Mouse (Mus musculus) monocyte, adult 5-6 weeks (primary cell): ENCODE measurements around the gene Kpna1. TPM values are rescaled to one million over a fixed set of nuclear protein-coding genes. Genes with fewer than 3 reads are reported as not detected.
"Not testable (repeated sequence)": the region's sequence is repeated elsewhere in the genome, so short reads cannot be mapped to it uniquely, and the experiment has no call there.

ENCODE experiments used
- ATAC-seq: fragments of 153-309, 156-312 bp; replicated peaks from 2 replicates; pipeline ENCODE4 v1.8.0; 2017; ENCODE audit warnings: mild to moderate bottlenecking; ENCODE audit not compliant: low TSS enrichment, insufficient number of reproducible peaks, severe bottlenecking, poor library complexity, low FRiP score
- total RNA-seq: library from RNA; stranded (forward); fragments of 200-1000, 200-491, 200-594 nt; gene quantifications from 3 replicates; pipeline ENCODE4 v1.2.3, GENCODE M21; 2017

Gene Kpna1
- total RNA-seq, 1 experiment from 2014 or later = 68.3 TPM

DNA sequence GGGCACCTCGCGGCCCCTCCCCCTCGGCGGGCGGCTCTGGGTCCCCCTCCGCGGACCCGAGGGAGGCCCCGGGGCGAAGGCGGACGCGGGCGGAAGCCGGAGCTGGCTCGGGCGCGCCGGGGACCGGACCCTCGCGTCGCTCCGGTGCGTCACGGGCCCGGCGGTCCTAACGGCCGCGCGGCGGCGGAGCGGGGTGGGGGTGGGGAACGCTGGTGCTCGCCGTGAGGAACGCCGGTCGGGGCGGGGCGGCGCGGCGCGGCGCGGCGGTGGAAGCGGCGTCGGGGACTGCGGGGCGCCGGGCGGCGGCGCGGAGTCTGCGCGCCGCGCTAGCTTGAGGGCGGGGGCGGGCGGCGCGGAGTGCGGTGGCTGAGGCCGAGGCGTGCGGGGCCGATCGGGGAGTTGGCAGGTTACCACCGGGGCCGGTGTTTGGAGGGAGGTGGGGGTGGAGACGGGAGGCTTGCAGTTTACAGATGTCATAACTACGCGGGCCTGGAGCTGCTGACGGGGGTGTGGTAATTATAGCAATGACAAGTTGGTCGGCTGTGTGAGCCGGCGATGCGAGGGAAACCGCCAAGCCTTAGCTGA is 5.1 kb downstream of the Kpna1 start:
- peak; percentile 67 for ATAC-seq

DNA sequence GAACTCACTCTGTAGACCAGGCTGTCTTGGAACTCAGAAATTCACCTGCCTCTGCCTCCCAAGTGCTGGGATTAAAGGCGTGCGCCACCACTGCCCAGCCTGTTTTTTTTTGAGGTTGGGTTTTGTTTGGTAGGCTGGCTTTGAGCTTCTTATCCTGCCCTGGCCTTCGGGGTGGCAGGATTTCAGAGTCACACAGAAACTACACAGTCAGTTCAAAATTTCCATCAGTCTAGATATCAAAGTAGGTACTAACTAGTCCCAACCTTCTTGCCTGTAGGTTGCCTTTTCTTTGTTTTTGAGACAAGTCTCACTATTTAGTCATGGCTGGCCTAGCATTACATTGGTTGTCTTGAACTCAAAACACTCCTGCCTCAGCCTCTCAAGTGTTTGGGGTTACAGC is 5.9 kb downstream of the Kpna1 start:
- no peak for ATAC-seq

DNA sequence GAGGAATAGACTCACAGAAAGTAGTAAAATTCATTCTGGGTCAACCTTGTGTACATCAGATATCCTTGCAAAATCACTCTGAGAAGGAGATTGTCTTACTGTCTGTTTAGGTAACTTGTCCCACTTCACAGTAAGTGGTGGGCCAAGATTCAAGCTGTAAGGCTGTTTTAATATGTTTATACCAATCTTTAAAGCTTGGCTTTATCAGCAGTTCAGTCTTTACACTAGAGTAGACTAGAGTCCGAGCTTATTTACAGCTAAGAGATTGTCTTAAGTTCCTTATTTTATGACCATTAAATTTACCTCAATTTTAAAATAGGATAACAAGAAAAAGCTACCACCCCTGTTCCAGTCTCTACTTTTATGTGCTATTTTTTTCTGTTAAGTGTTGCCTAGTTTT is 9.4 kb downstream of the Kpna1 start:
- no peak for ATAC-seq

DNA sequence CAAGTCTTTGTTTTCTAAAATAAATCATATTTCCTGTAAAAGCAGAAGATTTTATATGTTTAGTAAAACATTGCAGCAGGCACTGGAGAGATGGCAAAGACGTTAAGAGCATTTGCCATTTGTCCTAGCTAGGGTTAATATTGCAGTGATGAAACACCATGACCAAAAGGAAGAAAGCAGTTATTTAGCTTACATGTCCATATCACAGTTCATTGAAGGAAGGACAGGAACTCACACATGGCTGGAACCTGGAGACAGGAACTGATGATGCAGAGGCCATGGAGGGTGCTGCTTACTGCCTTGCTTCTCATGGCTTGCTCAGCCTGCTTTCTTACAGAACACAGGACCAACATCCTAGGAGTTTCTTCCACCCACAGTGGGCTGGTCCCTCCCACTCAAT is 13.8 kb downstream of the Kpna1 start:
- no peak for ATAC-seq

DNA sequence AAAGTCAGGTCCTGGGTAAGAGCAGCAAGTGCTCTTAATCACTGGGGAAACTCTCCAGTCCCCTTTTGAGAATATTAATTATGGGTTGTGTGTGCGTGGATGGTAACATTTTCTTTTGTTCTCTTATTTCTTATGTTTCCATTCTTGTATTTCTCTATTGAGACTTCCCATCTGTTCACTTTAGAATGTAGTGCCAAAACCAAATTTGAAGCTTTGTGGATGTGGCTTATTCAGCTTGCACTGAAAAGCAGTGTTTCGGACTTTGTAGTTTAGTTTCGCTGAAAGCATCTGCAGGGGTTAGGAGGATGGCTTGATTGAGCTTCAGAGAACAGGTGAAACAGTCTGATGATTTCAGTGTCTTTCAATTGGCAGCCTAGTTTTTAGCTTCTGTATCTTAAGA is 14.8 kb downstream of the Kpna1 start:
- no peak for ATAC-seq

DNA sequence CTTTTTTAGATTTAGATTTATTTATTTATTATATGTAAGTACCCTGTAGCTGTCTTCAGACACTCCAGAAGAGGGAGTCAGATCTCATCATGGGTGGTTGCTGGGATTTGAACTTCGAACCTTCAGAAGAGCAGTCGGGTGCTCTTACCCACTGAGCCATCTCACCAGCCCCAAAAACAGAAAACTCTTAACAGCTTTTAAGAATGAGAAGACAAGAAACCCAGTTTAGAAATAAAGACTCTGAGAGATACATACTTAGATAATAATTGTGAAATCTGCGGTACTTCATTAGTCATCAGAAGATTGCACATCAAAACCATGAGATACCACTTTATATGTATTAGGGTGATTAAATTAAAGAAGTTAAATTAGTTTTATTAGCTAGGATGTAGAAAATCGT is 20.3 kb downstream of the Kpna1 start:
- ATAC-seq = not testable (repeated sequence)

DNA sequence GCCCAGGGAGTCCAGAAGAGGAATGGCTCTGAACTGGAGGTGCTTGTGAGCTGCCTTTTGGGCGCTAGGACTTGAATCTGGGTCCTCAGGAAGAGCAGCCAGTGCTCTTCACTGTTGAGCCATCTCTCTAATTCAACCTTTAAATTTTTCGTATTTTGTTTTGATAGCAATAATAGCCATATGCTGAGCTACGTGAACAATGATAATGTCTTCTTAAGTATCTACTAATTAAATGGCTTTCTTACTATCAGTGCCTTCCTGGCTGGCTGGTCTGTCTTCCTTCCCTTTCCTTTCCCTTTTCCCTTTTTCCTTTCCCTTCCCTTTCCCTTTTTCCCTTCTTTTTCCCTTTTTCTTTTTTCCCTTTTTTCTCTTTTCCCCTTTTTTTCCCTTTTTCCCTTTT is 29.8 kb downstream of the Kpna1 start:
- ATAC-seq = no peak

DNA sequence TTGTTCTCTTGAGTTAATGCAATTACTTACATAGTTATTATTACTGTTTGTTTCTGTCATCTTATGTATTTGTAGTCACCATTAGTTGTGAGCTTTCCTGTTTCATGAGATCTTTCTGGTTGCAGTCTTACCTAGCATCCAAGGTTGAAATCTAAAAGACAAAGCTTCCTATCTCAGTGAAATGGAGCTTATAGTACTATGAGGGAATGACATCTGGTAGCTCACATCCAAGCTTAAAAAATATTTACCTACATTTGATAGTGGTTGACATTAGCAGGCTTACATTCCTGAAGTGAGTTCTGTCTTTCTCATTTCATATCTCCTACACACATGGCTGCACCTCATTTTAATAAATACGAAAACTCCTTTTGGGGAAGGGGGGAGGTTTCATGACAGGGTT is 37.8 kb downstream of the Kpna1 start:
- ATAC-seq = no peak

DNA sequence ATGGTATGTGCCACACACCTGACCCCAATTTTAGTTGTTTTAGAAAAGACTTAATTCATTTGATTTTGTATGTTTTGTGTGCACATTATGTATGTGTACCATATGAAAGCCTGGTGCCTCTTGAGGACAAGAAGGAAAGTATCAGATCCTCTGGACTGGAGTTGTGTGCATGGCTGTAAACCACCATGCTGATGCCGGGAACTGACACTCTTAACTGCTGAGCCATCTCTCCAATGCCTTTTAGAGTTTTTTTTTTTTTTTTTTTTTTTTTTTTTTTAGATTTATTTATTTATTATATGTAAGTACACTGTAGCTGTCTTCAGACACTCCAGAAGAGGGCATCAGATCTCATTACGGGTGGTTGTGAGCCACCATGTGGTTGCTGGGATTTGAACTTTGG is 49.6 kb downstream of the Kpna1 start:
- not testable (repeated sequence) for ATAC-seq

DNA sequence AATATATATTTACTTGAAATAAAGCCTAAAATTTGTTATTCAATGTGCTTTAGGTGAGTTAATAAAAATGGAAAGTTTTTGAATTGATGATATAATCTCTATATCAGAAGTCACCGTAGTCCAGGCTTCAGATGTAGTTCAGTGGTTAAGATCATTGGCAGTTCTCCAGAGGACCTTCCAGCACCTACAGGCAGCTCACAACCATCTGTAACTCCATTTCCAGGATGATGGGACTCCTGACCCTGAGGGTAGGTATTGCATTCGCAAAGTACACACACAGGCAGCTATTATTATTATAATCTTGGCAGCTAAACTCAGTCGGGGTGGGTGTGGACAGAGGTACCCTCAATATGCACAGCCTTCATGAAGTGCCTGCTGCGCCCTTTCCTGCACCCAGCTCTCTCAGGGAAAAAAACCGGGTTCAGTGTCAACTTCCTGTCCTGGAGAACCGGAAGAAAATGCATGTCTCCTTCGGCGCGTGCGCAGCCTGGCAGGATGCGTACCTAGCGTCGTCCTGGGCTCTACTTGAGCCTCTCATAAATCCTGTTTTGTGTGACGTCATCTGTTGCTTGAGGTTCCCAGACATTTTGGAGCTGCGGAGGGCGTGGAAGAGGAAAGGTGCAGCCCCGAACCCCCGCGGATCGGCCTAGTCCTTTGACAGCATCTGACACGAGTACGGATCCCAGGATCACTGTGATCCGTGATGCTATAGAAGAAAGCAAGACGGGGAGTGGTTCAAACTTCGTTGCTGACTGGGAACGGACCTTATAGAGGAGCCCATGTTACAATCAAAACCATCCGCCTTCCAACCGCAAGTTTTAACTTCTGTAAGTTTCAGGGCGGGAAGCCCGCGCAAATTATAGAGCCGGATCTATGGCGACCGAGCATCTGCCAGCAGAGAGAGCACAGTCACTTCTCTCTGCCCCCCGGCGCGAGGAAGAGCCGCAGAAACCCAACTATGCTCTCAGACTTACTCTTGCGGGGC is 62.4 kb downstream of the Kpna1 start, which contains the start of gene Wdr5b:
TSS of gene Wdr5b (plus strand) at position 551 of the 985 bp plus-strand sequence.
- ATAC-seq = peak; percentile 96

DNA sequence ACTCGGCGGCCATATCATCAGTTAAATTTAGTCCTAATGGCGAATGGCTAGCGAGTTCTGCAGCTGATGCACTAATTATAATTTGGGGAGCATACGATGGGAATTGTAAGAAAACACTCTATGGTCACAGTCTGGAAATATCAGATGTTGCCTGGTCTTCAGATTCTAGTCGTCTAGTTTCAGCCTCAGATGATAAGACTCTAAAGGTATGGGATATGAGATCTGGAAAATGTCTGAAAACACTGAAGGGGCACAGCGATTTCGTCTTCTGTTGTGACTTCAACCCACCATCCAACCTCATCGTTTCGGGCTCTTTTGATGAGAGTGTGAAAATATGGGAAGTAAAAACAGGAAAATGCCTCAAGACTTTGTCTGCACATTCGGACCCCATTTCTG is 63.1 kb downstream of the Kpna1 start:
- no peak for ATAC-seq

DNA sequence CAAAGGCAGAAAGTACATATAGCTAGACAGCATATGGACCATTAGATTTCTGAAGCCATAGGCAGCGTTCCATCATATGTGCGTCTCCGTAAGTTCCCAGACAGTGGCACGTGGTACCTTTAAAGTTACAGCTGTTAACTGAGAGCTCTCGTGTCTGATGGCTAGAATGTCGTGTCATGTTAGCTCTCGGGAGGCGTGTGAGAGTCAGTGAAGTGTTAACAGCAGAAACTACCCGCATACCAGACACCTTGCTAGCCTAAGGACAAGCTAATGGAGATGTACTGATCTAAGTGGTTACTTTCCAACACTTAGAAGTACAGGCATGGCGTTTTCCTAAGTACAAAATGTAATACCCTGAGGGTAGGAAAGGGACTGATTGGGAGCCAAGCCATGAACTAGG is 64.5 kb downstream of the Kpna1 start:
- ATAC-seq = no peak

DNA sequence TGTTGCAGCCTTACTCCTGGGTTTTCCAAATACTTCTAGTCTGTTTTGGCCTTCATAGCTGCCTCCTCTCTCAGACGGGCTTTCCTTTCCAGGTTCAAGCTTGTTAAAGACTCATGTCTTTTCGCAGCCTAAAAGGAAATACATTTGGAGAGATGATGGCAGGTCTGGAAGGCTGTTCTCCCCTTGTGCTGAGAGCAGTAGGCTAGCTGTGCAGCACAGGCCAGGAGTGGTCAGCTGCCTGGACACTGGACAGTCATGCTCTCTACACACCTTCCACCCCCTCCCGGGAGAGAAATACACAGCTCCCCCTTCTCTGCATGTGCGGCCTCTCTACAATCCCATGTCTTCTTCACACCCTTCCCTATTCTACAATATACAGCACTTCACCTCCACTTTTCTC is 65.4 kb downstream of the Kpna1 start:
- no peak for ATAC-seq

DNA sequence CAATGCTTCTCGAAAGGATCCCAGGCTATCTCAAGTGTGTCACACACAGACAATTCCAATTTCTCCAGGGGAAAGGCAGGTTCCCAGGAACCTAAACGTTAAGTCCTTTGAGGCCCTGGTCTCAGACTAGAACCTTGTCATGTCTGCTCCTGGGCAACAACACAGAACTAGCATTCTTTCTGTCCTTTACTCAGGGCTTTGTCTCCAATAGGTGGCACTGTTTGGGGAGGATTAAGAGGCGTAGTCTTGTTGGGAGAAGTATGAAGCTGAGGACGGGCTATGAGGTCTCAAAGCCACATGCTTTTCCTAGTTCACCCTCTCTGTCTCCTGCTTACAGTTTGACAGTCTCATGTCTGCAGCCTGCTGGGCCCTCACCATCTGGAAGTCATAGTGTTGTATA is 69.0 kb downstream of the Kpna1 start:
- ATAC-seq = no peak

DNA sequence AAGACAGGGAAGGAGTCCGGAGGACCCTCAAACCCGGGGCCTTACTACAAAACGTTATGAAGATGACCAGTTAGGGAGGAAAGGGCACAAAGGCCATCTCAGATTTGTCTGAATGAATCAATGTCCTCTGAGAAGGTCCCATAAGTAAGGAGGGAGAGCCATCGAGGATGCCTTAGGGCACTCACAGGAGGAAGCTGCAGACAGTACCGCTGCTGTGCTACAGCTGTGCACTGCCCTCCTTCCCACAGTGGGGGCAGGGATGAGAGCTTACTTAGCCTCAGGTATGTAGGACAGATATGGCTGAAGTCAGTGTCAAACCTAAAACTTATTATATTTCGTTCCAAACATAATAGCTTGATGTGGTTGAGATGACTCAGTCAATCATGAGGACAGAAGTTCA is 72.9 kb downstream of the Kpna1 start:
- no peak for ATAC-seq

DNA sequence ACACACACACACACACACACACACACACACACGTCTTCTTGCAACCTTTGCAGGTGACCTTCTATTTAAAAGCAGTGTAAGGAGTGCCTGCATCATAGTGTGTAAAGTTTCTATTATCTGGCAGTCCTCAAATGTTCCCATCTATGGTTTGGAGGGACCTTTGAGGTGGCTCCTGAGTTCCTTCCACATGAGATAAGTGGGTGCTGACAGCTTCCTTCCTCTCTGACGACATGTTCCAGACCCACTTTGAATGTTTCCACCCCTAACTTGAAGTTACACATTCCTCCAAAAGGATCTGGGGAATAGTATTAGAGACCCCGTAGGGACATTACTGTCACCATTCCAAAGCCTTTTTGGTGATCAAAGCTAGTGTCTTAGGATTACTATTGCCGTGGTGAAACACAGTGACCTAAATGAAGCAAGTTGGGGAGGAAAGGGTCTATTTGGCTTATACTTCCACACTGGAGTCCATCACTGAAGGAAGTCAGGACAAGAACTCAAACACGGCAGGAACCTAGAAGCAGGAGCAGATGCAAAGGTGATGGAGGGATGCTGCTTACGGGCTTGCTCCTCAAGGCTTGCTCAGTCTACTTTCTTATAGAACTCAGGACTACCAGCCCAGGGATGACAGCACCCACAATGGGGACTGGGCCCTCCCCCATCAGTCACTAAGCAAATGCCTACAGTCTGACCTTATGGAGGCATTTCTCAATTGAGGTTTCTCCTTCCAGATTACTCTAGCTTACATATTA is 75.2 kb downstream of the Kpna1 start:
- ATAC-seq = no peak

DNA sequence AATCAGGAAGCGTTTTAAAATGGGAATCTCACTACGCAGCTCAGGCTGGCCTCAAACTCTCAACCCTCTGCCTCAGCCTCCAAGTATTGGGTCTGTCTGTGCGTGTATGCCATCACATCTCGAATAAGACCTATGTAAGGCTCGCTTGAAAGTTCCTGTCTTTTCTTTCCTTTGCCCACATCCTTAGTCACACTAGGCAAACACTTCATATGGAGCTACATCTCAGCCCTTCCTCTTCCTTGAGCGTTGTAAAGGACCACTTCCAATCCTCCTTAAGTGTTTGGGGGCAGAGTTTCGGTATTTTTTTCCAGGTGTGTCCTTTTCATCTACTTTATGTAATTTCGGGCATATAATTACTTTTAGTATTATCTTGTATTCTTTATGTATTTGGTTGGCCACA is 76.4 kb downstream of the Kpna1 start:
- no peak for ATAC-seq

DNA sequence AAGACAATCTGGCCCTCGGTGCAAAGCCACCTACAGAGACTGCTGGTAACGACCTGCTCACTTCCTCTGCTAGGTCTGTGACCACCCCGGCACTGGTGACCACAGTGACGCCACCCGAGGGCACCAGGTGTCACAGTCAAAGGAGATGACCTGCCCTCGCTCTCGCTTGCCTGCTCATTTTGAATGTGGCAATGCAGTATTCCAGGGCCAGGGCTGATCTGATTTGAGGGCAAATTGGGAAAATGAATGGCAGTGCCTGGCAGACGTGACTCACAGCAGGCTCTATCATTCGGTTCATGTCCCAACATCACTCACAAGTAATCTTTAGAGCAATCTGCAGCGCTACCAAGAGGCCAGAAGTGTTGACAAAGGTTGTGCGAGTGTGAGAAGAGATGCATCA is 77.9 kb downstream of the Kpna1 start:
- ATAC-seq = 0 out of 2 replicates have a peak, but pooled peaks have one; percentile 31

DNA sequence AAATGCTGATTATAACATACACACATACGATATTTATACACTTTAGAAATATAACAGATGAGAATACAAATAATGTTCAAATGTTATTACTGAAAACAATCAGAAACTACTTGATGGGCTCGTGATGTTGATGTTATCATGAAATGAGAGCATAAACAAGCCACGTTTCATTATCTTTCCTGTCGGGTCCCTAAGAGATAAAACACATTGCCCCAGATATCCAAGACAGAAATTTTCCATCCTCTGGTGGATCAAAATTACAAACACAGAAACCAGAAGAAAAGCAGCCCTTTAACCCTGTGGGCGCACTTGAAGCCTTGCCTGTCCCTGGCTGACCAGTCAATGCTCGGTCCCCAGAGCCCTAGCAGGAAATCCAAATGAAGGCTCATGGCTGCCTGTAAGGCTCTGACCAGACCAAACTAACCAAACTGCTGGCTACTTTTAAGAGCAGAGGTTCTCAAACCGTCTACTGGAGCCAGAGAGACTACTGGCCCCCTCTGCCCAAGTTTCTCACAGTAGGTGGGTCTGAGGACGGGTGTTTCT is 79.5 kb downstream of the Kpna1 start:
- ATAC-seq = no peak
